Mouse (Mus musculus) heart, postnatal 25 days (tissue): ENCODE measurements around the gene Bdnf. TPM values are rescaled to one million over a fixed set of nuclear protein-coding genes. Genes with fewer than 3 reads are reported as not detected.

Experiments used
- DNase-seq: peaks from one replicate; pipeline ENCODE4 v3.0.0; 2022; ENCODE audit warnings: low spot score
- intact Hi-C: fragments of 180-260 bp; cut with DNase I; formaldehyde crosslinking; loops from one replicate; pipeline ENCODE4 v1.15.1; 2025
- total RNA-seq, 2 experiments: library from RNA; stranded (reverse); gene quantifications; 2 replicates each; pipeline ENCODE4 v1.2.3; 2021

Bdnf gene
- 1 to 10 TPM; 3.8 to 5.5 TPM for total RNA-seq

- DNase-seq = no peak
- intact Hi-C loops = no loop called here
These were observed at the start of gene Bdnf for GRCm38 (mm10) chr2:109674532-109674931. Bdnf (plus strand) TSS chr2:109674700.

GRCm38 (mm10) chr2:109626864-109627263 is 47.6 kb upstream of the Bdnf start:
- DNase-seq = no peak
- intact Hi-C loops = no loop called here

- no peak for DNase-seq
- intact Hi-C loops = no loop called here
These were observed 718 bp upstream of the Bdnf start for GRCm38 (mm10) chr2:109673509-109674455.

- intact Hi-C loops = no loop called here
- DNase-seq = no peak
These were observed 551 bp downstream of the Bdnf start for GRCm38 (mm10) chr2:109675051-109675450.

GRCm38 (mm10) chr2:109675973-109676617 is 1.6 kb downstream of the Bdnf start:
- intact Hi-C loops = no loop called here
- DNase-seq = no peak

GRCm38 (mm10) chr2:109676618-109676974 is 2.1 kb downstream of the Bdnf start:
- intact Hi-C loops = no loop called here
- no peak for DNase-seq

- intact Hi-C loops = no loop called here
These were observed 3.0 kb downstream of the Bdnf start for GRCm38 (mm10) chr2:109677221-109678089.

GRCm38 (mm10) chr2:109678090-109678409 is 3.5 kb downstream of the Bdnf start:
- intact Hi-C loops = no loop called here
- no peak for DNase-seq

More at GRCm38 (mm10) chr2:109677221-109678089, 3.0 kb downstream of the Bdnf start:
- DNase-seq = no peak

GRCm38 (mm10) chr2:109678454-109678853 is 4.0 kb downstream of the Bdnf start:
- intact Hi-C loops = no loop called here
- no peak for DNase-seq

- intact Hi-C loops = no loop called here
- no peak for DNase-seq
These were observed 4.9 kb downstream of the Bdnf start for GRCm38 (mm10) chr2:109679446-109679845.

- DNase-seq = no peak
- intact Hi-C loops = no loop called here
These were observed 6.6 kb downstream of the Bdnf start for GRCm38 (mm10) chr2:109681071-109681470.

GRCm38 (mm10) chr2:109688661-109689060 is 14.2 kb downstream of the Bdnf start:
- intact Hi-C loops = no loop called here
- no peak for DNase-seq

- DNase-seq = no peak
- intact Hi-C loops = loop anchor here (5.0 to 10.0 kb wide), 3 partner anchors 192 to 1000 kb away; no protein-coding TSS in a partner anchor
These were observed 18.0 kb downstream of the Bdnf start for GRCm38 (mm10) chr2:109692266-109693177.

- DNase-seq = no peak
These were observed 18.9 kb downstream of the Bdnf start for GRCm38 (mm10) chr2:109693178-109694115.

GRCm38 (mm10) chr2:109694116-109694837 is 19.8 kb downstream of the Bdnf start:
- intact Hi-C loops = loop anchor here (5.0 to 10.0 kb wide), 3 partner anchors 191 to 1002 kb away; no protein-coding TSS in a partner anchor
- no peak for DNase-seq

More at GRCm38 (mm10) chr2:109693178-109694115, 18.9 kb downstream of the Bdnf start:
- intact Hi-C loops = loop anchor here (5.0 to 10.0 kb wide), 3 partner anchors 191 to 1001 kb away; no protein-coding TSS in a partner anchor

GRCm38 (mm10) chr2:109694838-109695225 is 20.3 kb downstream of the Bdnf start:
- intact Hi-C loops = loop anchor here (5.0 to 10.0 kb wide), 3 partner anchors 190 to 1003 kb away; no protein-coding TSS in a partner anchor
- DNase-seq = no peak

- no peak for DNase-seq
- intact Hi-C loops = loop anchor here (10.0 kb wide), 1 partner anchor 188 kb away; no protein-coding TSS in a partner anchor
These were observed 22.7 kb downstream of the Bdnf start for GRCm38 (mm10) chr2:109697151-109697550.
